Mouse (Mus musculus) c-Kit-negative CD71-positive TER-119-positive erythroid progenitor cells, embryonic 14.5 days (primary cell): ENCODE results near the gene Trem1.
A peak's percentile ranks its signal among the peaks of the same experiment; 100 is the strongest.

Experiments
- DNase-seq: peaks from one replicate; pipeline ENCODE4 v3.0.0-alpha.2; 2013; ENCODE audit warnings: low read depth, low spot score

Gene Trem1

DNA sequence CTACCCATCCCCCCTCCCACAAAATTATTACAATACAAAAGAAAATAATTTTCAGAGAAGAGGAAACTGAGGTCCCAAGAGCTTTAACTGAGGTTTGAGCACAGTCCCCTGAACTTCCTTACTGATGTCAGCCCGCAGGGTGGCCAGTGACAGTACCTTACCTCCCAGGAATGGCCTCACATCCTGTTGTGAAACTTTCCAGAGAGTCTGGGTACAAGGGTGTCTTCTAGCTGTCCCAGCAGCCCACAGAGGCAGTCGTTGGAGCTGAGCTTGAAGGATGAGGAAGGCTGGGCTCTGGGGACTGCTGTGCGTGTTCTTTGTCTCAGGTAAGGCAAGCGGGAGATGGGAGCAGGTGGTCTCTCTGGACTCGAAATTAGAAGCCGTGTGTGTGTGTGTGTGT is at the start of gene Trem1:
Trem1 (plus strand) TSS at position 251 of the 400 bp plus-strand sequence.
- DNase-seq: no peak

DNA sequence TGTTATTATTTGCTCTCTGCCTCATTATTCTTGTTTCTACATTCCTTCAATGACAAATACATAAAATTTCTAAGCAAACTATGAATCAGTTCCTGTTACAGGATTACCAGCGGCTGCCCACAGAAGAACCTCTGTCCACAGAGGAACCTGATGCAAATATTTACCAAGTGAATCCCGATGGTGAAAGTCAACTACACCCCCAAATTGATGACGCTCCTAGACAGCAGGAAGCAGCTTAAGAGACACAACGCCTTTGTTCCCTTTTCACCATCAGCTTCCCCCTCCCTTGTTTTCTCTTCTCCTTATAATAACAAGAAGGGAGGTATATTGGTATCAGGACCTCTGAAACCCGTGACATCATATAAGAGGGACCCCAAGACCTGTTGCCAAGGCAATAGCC is 47.3 kb upstream of the Trem1 start:
- DNase-seq: no peak

DNA sequence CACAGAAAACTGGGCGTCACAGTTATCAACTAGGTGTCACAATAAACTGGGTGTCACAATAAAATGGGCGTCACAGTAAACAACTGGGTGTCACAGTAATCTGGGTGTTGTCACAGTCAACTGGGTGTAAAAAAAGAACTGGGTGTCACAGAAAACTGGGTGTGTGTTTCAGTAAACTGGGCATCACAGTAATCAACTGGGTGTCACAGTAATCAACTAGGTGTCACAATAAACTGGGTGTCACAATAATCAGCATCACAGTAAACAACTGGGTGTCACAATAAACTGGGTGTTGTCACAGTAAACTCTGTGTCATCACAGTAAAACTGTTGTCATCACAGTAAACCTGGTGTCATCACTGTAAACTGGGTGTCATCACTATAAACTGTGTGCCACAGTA is 40.2 kb upstream of the Trem1 start:
- no peak for DNase-seq

DNA sequence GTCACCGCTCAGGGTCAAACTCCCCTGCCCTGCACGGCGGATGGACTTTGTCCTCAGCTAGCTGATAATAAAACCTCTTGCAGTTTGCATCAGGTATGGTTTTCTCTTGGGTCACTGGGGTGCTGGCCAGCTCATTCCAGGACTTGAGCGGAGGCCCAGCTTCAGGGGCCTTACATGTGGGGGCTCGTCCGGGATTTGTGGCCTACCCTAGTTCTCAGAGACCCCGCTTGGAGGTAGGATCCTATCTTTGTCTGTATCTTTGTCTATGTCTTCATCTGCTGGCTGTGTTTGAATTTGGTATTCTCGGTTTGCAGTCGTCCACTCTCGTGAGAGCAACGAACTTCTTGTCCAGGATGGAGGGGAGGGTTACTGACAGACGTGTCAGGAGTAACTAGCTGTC is 29.5 kb upstream of the Trem1 start:
- DNase-seq: no peak

DNA sequence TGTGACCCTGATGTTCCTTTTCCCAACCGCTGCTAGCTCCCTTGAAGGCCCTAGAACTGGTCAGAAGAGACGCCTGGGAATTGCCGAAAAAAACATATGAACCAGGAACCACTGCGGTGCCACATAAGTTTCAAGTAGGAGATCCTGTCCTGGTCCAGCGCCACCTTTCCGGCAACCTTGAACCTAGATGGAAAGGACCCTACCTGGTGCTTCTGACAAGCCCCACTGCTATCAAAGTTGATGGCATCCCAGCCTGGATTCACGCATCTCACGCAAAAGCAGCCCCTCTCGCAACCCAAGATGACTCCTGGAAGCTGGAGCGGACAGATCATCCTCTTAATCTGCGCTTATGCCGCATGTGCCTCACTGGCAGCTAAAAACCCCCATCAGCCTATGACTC is 20.0 kb upstream of the Trem1 start:
- DNase-seq: no peak

DNA sequence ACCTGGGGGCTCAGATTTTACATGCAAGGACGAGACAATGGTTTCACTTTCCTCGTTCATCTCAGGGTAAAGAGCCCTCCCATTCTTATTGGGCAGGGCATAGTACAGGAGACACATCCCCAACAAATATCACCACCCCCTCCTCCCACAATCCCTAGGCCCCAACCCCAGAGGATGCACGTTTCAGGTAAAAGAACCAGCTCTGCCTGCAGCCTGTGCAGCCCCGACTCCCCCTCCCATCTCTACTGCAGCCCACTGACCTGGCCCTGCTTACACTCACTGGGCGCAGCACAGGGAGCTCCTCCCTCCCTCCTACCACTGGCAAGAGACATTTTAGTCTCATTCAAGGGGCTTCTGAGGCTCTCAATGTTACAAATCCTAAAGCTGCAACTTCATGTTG is 19.1 kb upstream of the Trem1 start:
- no peak for DNase-seq

DNA sequence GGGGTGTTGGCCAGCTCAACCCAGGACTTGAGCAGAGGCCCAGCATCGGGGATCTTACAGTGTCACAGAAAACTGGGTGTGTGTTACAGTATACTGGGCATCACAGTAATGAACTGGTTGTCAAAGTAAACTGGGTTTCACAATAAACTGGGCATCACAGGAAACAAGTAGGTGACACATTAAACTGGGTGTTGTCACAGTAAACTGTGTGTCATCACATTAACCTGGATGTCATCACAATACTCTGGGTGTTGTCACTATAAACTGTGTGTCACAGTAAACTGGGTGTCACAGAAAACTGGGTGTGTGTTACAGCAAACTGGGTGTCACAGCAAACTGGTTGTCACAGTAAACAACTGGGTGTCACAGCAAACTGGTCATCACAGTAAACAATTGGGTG is 17.1 kb upstream of the Trem1 start:
- no peak for DNase-seq

DNA sequence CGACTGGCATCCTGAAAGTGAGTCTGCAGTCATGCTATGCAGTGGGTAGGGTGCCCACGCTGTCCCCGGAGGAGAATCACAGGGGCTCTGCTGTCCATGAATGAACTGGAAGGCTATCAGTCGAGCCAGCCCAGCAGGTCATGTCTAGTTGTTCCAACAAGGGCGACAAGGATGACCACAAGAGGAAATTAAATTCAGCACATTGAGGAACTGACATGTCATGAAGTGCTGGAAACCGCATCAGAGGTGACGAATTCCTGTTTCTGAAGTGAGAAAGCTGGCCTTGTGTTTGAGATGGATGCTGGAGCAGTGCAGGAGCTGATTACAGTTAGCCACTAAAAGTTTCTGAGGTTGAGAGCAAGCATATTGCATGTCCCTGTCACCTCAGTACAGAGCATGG is 1.9 kb upstream of the Trem1 start:
- DNase-seq: no peak

DNA sequence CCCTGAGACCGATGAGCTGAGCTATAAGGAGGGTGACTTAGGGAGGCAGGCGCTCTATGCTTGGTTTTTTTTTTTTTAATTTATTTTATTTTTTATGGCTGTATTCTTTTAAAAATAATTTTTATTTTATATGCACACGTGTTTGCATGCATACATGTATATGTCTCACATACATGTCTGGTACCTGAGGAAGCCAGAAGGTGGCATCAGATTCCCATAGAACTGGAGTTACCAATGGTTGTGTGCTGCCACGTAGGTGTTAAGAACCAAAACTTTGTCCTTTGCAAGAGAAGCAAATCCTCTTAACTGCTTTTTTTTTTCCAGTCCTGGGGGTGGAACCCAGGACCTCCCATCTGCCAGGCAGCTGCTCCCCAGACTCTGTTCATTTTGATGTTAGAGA is 1.2 kb downstream of the Trem1 start:
- DNase-seq: no peak

DNA sequence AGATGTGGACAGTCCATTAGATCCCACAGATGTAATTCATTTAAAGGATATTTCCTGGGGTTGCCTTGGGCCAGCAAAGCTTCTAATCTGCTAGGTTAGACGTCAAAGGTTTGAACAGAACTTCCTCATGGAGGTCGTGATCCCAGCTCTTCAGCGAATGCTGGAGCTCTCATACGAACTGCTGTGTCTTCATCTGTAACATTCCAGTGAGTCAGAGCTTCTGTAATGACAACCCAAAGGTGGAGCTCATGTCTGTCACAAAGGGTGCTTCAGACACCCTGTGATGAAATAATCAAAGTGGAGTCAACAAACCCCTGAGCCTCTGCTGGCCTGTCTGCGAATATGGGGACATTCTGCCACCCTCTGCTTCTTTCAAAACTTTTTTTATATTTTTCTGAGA is 2.0 kb downstream of the Trem1 start:
- DNase-seq: no peak

DNA sequence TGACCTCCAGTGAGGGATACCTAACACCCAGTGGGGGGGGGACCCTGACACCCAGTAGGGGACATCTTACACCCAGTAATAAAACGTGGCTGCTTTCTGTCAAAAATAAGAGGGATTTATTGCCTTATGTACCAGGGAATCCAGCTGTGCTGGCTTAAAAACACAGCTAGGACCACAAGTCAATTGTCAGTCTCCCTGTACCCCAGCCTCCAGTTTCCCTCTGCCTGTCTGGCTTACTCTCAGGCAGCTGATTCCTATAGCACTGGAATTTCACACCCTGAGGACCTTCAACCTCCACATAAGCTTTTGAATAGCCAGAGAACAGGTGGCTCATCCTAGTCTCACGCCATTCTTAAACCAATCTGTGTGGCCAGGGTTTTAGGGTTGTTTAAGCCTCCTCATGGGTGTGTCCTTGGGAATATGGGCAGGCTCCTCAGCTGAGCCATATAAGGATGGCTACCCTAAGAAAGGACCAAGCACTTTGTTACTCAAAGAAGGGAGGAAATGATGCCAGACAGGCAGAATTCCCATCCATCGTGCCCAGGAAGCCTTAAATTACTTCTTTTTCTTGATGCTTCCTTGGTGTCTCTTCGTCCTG is 3.3 kb downstream of the Trem1 start:
- DNase-seq: no peak

DNA sequence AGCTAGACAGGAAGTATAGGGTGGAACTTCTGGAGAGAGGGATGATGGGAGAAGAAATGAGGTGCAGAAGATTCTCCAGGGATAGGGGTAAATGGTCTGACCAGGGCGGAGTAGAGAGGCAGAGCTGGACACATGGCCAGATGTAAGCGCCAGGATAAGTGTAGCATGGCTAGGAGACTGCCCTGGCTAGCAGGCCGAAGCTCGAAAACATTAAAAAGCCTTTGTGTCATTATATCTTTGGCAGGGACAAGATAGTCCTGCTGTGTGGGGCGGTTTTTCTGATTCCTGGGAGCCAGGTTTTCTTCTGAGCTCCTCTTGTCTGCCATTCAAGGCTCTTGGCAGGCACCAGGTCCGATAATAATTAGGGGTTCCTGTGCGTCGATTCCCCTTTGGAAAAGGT is 5.1 kb downstream of the Trem1 start:
- DNase-seq: no peak

DNA sequence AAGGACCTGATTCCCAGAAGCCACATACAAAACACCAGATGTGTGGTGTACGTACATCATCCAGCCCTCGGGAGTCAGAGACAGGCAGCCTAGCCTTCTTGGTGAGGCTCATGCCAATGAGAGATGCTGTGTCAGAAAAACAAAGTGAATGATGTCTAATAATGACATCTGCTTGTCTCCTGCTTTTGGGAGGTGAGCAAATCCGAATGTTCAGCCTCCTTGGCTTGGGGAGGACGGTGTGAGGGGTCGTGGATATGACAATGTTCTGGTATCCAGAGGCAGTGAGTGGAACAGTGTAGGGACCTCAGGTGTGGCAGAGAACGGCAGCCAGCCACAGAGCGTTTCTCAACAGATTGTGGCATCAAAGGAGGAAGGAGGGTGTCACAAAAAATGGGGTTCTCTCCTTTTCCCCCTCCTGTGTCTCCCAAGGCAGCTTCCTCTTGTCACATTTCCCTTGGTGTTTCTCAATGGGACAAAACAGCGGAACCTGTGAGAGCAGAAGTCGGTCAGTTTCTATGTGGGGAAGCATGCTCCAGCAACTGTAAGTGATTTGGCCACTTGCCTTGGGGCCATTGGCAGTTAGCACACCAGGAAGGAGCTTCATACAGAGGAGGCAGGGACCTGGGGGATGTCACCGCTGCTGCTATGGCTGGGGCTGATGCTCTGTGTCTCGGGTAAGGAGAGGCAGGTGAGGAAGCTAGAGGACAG is 14.8 kb downstream of the Trem1 start, which contains the start of gene Trem3:
Trem3 (plus strand) TSS at position 557 of the 708 bp plus-strand sequence.
- DNase-seq: no peak

DNA sequence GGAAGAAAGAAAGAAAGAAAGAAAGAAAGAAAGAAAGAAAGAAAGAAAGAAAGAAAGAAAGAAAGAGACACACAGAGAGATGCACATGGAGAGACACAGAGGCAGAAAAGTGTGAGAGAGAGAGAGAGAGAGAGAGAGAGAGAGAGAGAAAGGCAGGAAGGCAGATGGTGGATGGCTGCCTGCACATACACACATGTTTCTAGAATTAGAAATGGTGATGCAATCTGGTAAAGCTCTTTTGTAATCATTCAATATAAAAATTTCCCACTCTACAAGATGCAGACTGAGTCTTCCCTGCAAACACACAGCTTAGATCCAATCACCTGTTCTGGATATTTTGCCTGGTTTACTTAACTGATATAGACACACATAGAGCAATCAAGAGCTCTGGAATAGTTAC is 16.5 kb downstream of the Trem1 start:
- no peak for DNase-seq

DNA sequence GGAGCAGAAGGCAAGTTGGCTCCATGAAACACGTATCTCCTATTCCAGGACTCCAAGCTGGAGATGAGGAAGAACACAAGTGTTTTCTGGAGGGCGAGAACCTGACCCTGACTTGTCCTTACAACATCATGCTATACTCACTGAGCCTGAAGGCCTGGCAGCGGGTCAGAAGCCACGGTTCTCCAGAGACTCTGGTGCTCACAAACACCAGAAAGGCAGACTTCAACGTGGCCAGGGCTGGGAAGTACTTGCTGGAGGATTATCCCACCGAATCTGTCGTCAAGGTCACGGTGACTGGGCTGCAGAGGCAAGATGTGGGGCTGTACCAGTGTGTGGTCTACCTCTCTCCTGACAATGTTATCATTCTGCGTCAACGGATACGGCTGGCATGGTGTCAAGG is 16.9 kb downstream of the Trem1 start:
- DNase-seq: no peak

DNA sequence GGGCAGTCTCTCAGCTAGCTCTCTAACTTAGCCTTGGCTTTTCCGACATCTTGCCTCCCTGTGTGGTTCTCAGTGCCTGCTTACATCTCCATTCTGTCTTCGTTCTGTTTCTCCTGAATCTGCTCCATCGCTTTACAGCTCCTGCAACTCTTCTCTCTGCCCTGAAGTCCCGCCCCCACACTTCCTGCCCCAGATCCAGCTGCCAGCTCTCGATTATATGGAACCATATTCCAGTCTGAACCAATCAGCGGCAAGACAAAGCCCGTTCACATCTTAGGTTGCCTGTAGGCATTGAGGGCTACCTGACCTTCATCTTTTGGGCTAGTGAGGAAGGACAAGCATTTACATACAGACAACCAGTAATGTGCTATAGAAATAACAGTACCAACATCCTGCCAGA is 18.1 kb downstream of the Trem1 start:
- no peak for DNase-seq

DNA sequence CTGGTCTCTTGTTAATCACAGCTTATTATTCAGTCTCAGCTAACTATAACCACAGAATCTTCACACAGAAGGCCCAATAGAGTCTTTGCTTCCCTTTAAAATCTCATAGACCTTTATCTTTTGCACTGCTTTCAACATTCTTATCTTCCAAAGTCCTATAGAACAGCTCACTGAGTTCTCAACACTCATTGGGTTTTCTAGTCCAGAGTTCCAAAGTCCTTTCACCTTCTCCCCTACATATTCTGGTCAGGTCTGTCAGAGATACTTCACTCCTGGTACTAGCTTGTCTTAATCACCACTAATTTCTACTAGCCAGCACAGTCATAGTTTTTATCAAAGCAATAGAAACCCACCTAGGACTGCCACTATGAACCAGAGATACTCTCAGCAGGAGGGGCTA is 24.0 kb downstream of the Trem1 start:
- no peak for DNase-seq

DNA sequence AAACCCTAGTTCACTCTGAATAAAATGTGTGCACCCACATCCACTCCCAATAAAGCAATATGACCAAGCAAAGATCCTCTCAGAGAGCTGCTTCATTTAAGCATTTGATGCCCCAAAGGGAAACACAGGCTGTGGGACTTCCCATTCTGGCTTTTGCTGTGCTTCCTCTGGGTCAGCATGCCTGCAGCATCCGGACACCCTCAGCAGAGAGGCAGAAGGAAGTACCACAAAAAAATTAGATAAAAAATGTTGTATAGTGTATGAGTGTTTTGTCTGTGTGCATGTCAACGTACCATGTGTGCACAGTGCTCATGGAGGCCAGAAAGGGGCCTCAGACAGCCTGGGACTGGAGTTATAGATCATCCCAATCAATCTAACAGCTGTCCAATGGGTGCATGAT is 29.3 kb downstream of the Trem1 start:
- DNase-seq: no peak

DNA sequence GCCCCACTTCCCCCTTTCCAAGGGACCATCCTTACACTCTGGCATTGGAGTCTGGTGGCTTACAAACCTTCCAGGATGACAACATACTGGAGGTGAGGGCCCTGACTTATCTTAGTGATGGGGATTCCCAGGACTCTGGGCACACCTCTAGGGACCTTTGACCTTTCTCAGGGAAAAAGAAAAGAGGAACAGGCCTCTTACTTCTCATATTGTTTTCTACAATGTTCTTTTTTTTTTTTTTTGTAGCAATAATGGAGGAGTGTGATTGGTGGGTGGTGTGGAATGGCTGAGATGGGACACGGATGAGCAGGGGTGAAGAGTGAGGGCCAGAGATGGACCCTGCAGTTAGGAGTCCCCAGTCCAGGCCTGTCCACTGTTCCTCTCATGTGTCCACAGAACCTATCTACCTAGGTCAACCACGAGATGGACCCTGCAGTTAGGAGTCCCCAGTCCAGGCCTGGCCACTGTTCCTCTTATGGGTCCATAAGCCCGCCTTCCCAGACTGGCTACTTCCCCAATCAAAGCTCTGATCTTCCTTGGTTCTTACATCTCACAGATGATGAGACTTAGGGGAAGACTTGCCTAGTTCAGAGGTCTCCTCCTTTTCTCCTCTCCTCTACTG is 31.3 kb downstream of the Trem1 start, which contains the start of gene Treml4:
Treml4 (plus strand) TSS at position 555 of the 622 bp plus-strand sequence.
- DNase-seq: no peak

DNA sequence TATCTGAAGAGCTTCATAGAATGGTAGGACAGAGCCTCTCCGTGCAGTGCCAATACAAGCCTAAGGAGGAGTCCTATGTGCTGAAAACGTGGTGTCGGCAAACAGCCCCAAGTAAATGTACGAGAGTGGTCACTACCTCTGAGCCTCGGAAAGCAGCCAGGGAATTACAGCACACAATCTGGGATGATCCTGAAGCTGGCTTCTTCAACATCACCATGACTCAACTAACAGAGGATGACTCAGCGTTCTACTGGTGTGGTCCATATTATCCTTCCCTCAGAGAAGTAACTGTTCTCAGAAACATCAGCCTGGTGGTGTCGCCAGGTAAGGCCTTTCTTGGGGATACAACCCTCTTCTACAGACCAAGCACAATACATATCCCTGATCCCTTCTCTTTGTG is 32.1 kb downstream of the Trem1 start:
- DNase-seq: peak; percentile 72

DNA sequence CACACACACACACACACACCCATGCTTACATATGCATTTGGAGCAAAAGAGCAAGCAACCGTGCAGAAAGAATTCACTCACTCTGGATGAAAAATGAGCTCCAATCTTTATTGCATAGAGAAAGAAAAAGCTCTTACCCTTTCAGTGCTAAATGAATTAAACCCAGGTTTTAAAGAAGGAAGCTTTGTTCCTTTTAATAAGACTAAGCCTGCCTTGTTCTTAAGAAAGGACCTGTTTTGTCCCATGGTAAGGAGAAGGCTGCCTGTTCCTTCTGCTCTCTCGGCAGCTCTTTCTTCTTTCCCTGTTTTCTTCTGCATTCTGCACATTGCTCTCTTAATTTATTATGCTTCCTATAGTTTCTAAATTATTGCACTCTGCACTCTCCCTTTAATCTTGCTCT is 33.6 kb downstream of the Trem1 start:
- DNase-seq: no peak

DNA sequence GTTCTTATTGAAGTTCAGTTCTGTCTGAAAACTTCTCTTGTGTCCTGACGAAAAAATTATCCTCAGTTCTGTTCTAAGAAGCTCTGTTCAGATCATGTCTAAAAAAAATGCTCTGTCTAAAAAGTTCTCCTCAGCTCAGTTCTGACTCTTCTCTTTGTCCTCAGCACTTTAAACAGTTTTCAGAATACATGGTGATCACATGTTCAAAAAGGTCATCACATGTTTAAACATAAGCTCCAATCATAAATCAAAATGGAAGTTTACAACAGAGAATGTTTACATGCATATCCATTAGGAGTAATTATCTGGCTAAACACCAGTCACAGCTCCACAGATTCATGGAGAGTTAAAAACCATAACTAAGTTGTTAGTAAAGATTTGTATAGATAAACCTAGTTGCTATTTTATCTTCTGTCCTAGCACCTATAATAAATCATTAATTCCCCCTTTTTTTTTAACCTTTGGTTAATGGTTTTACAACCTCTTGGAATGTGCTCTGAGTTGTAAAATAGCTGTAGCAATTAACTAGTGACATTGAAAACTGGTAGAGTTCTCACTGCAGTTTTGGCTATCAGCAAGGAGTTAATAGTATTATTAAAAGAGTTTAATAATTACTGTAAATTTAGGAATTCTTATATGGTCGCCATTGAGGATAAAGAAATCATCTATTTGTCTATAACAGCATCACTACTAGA is 34.2 kb downstream of the Trem1 start:
- no peak for DNase-seq

DNA sequence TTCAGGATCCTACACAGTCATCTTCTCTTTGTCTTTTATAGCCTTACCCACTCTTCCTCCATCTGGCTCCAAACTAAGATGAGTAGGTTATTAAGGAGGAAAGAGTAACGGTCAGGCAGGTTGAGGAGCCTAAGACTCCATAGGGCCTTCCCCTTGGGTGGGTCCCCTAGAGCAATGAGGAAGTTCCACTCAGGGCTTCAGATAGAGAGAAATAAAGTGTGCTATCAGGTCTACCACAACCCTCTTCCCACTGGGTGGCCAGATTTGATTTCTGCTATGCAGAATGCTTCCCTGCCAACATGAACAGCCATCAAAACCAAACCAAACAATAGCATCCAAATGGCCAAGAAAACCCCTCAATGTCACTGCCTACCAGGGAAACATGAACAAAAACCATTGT is 35.0 kb downstream of the Trem1 start:
- DNase-seq: no peak
